Mouse (Mus musculus): Measurements from ENCODE around the gene Hmg20a. TPM values are rescaled to one million over a fixed set of nuclear protein-coding genes. Genes with fewer than 3 reads are reported as not detected.

Hmg20a gene
- polyA plus RNA-seq, 1 experiment: 62.3 TPM

DNA sequence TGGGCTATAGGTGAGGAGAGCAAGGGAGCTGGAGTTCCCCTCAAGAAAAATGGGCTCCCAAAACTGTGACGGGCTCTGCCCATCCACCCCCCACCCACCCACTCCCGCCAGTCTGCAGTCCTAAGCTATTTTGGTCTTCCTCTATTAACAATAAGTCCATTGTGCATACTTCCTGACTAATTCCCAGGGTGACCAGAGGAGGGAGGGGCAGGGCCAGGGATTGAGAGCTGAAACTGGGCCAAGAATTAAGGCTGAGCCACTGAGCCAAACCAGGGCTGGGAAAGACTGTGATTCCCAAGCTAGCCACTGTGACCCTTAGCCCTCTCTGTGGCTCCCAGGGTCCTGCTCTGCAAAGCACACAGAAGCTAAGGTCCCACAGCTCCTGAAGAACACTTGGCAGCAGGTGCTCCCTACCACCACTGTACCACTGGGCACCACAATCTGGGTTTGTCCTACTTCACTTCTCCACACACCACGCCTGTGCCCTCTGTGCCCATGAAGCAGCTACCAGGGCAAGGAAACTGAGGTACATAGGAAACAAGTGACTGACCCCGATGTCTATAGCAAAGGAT is 98.4 kb downstream of the Hmg20a start:
- DNase-seq: no peak
- H3K36me3 ChIP-seq (ENCODE audit: control insufficient read depth, insufficient read depth, low read length): no peaks in the 10 kb centered on the region
- TF ChIP-seq CTCF (IDR thresholded peaks at IDR 0.05; ENCODE audit: borderline replicate concordance, control insufficient read depth, extremely low read depth, insufficient read depth, low read length, poor library complexity) (no peak), POLR2A (IDR thresholded peaks at IDR 0.05; ENCODE audit: control insufficient read depth, extremely low read depth, insufficient read depth, low read length, poor library complexity) (no peak)
- 91% methylated on average over 4 of the region's 4 CpGs for WGBS
- no peaks in the 10 kb centered on the region; the same call in 1 of the 2 replicates for H3K4me1 ChIP-seq (replicated peaks; ENCODE audit: control insufficient read depth, insufficient read depth, low read length)
- no peak overlapping the region for H3K4me3 ChIP-seq (ENCODE audit: control insufficient read depth, insufficient read depth, low read length)
- no peak overlapping the region for H3K27ac ChIP-seq (ENCODE audit: control insufficient read depth, insufficient read depth, low read length)
- no peaks in the 10 kb centered on the region for H3K27me3 ChIP-seq (ENCODE audit: control insufficient read depth, insufficient read depth, low read length)

DNA sequence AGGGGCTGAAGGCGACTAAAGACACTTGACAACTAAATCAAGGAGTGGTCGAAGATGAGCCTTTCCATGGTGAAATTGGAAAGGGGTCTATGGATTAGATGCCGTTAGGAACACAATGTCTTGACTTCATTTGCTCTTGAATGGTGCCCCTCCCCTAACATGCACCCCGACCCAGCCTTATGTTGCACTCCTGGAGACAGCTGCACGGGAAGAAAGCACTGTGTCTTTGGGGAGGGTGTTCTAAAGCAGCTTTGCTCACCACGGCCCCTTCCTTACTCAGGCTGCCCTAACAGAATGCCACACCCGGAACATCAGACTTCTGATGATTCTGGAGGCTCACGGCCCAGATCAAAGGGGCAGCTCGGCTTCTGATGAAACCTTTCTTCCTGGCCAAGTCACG is 103.9 kb downstream of the Hmg20a start:
- Histone ChIP-seq H3K27me3 (ENCODE audit: control insufficient read depth, insufficient read depth, low read length) (no peaks in the 10 kb centered on the region), H3K36me3 (ENCODE audit: control insufficient read depth, insufficient read depth, low read length) (no peaks in the 10 kb centered on the region), H3K27ac (ENCODE audit: control insufficient read depth, insufficient read depth, low read length) (no peak overlapping the region), H3K4me1 (replicated peaks; ENCODE audit: control insufficient read depth, insufficient read depth, low read length) (peaks cover 4% of the 10 kb centered on the region), H3K4me3 (ENCODE audit: control insufficient read depth, insufficient read depth, low read length) (no peak overlapping the region)
- TF ChIP-seq POLR2A (IDR thresholded peaks at IDR 0.05; ENCODE audit: control insufficient read depth, extremely low read depth, insufficient read depth, low read length, poor library complexity): no peak
- no peak for TF ChIP-seq CTCF (IDR thresholded peaks at IDR 0.05; ENCODE audit: borderline replicate concordance, control insufficient read depth, extremely low read depth, insufficient read depth, low read length, poor library complexity)
- DNase-seq: no peak
- WGBS: 53% methylated on average over 10 of the region's 10 CpGs

DNA sequence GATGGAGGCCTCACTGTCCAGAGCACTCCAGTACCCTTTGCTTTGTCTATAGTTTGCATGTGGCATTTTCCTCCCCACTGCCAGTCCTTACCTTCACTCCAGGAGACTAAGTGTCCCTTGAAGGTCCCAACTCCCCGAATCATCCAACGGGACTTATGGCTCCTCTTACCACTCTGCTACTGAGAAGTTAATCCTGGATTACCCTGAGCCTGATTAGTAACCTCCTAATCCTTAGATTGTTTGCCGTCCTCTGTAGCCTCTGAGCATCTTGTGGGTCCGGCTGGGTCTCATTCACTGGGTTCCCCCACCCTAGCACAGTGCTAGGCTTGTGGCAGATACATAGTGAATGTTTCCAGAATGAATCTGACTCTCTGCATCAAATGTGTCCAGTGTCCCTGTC is 109.5 kb downstream of the Hmg20a start:
- no peak for TF ChIP-seq CTCF (IDR thresholded peaks at IDR 0.05; ENCODE audit: borderline replicate concordance, control insufficient read depth, extremely low read depth, insufficient read depth, low read length, poor library complexity)
- TF ChIP-seq POLR2A (IDR thresholded peaks at IDR 0.05; ENCODE audit: control insufficient read depth, extremely low read depth, insufficient read depth, low read length, poor library complexity): no peak
- no peaks in the 10 kb centered on the region for H3K4me1 ChIP-seq (replicated peaks; ENCODE audit: control insufficient read depth, insufficient read depth, low read length)
- H3K27ac ChIP-seq (ENCODE audit: control insufficient read depth, insufficient read depth, low read length): no peak overlapping the region
- DNase-seq: no peak
- no peak overlapping the region for H3K4me3 ChIP-seq (ENCODE audit: control insufficient read depth, insufficient read depth, low read length)
- no peaks in the 10 kb centered on the region for H3K36me3 ChIP-seq (ENCODE audit: control insufficient read depth, insufficient read depth, low read length)
- WGBS: 96% methylated on average over 4 of the region's 4 CpGs
- no peaks in the 10 kb centered on the region for H3K27me3 ChIP-seq (ENCODE audit: control insufficient read depth, insufficient read depth, low read length)

DNA sequence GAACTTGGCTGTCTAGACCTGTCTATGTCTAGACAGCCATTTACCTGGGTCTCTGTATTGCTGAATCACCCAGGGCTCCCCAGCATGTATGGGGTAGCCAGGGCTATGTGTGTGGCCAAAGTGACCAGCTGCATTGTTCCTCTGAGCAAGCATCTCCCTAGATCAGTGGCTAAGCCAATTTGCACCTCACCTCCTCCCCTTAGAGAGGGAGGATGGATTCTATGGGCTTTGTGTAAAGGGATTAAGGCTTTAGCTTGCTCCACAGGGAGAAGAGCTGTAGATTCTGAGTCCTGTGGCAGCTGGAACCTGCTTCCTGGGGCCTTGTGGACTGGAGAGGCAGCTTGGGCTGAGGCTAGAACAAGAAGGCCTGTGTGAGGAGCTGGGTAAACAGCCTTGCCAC is 113.6 kb downstream of the Hmg20a start:
- Histone ChIP-seq H3K4me1 (replicated peaks; ENCODE audit: control insufficient read depth, insufficient read depth, low read length) (no peaks in the 10 kb centered on the region), H3K27ac (ENCODE audit: control insufficient read depth, insufficient read depth, low read length) (no peak overlapping the region), H3K27me3 (ENCODE audit: control insufficient read depth, insufficient read depth, low read length) (no peaks in the 10 kb centered on the region), H3K4me3 (ENCODE audit: control insufficient read depth, insufficient read depth, low read length) (no peak overlapping the region), H3K36me3 (ENCODE audit: control insufficient read depth, insufficient read depth, low read length) (no peaks in the 10 kb centered on the region)
- TF ChIP-seq CTCF (IDR thresholded peaks at IDR 0.05; ENCODE audit: borderline replicate concordance, control insufficient read depth, extremely low read depth, insufficient read depth, low read length, poor library complexity) (no peak), POLR2A (IDR thresholded peaks at IDR 0.05; ENCODE audit: control insufficient read depth, extremely low read depth, insufficient read depth, low read length, poor library complexity) (no peak)
- DNase-seq: no peak

DNA sequence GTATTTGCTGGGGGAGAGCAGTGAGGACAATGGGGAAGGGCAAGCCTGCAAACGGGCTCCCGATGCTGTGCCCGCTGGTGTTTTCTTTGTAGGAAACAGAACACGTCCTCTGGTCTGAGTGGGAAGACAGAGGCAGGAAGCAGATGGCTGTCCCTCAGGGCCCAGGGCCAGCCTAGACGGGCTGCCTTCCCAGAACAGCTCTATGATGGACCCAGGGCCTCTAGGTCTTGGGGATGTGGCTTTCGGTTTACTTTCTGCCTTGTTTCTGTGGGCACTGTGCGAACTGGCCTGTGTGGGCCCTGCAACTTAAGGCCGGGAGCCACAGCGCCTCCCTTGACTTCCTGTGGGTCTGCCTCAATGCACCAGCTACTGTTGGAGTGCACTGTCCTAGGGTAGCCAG is 115.5 kb downstream of the Hmg20a start:
- 24% methylated on average over 9 of the region's 9 CpGs for WGBS
- H3K4me1 ChIP-seq (replicated peaks; ENCODE audit: control insufficient read depth, insufficient read depth, low read length): no peaks in the 10 kb centered on the region

DNA sequence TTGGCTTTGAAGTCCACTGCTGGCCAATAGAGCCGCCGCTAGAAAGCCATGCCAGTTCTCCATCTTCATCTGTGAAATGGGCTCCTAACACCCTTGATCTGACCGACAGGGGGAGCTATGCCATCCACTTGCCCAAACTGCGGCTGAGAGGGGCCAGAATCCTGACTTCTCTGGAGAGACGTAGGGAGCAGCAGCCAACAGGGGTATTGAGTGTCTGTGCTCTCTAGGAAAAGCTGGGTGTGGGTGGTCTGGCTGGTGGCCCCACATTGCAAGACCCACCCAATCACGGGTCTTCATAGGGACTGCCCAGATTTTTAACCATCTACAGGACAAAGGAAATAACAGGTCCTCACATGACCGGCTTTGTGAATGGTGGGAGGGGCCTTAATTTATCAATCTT is 116.3 kb downstream of the Hmg20a start:
- 75% methylated on average over 7 of the region's 7 CpGs for WGBS
- H3K4me3 ChIP-seq (ENCODE audit: control insufficient read depth, insufficient read depth, low read length): no peak overlapping the region
- no peak overlapping the region for H3K27ac ChIP-seq (ENCODE audit: control insufficient read depth, insufficient read depth, low read length)
- no peak for TF ChIP-seq POLR2A (IDR thresholded peaks at IDR 0.05; ENCODE audit: control insufficient read depth, extremely low read depth, insufficient read depth, low read length, poor library complexity)
- no peak for TF ChIP-seq CTCF (IDR thresholded peaks at IDR 0.05; ENCODE audit: borderline replicate concordance, control insufficient read depth, extremely low read depth, insufficient read depth, low read length, poor library complexity)
- H3K4me1 ChIP-seq (replicated peaks; ENCODE audit: control insufficient read depth, insufficient read depth, low read length): no peaks in the 10 kb centered on the region
- H3K36me3 ChIP-seq (ENCODE audit: control insufficient read depth, insufficient read depth, low read length): no peaks in the 10 kb centered on the region
- H3K27me3 ChIP-seq (ENCODE audit: control insufficient read depth, insufficient read depth, low read length): no peaks in the 10 kb centered on the region
- DNase-seq: no peak

More for the DNA sequence above, 115.5 kb downstream of the Hmg20a start:
- DNase-seq: no peak
- no peaks in the 10 kb centered on the region for H3K36me3 ChIP-seq (ENCODE audit: control insufficient read depth, insufficient read depth, low read length)
- TF ChIP-seq CTCF (IDR thresholded peaks at IDR 0.05; ENCODE audit: borderline replicate concordance, control insufficient read depth, extremely low read depth, insufficient read depth, low read length, poor library complexity) (no peak), POLR2A (IDR thresholded peaks at IDR 0.05; ENCODE audit: control insufficient read depth, extremely low read depth, insufficient read depth, low read length, poor library complexity) (no peak)
- no peak overlapping the region for H3K27ac ChIP-seq (ENCODE audit: control insufficient read depth, insufficient read depth, low read length)
- no peaks in the 10 kb centered on the region for H3K27me3 ChIP-seq (ENCODE audit: control insufficient read depth, insufficient read depth, low read length)
- no peak overlapping the region for H3K4me3 ChIP-seq (ENCODE audit: control insufficient read depth, insufficient read depth, low read length)

DNA sequence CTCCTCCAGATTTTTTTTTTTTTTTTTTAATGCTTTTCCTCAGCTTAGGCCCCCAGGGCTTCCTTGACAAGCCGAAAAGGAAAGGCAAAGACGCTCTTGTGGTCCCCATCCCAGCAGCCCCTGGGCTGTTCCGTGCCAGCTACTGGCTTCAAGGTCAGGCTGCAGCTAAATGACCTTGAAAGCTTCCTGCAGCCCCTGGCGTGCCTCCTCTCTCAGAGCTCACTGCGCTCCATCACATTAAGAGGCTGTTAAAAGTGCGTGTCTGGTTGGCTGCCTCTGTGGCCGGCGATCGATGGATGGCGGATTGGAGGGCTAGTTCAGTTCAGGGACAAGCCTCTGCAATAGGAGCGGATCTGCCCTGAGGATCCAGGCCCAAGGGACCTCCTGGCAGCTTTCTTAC is 117.0 kb downstream of the Hmg20a start:
- no peak overlapping the region for H3K4me3 ChIP-seq (ENCODE audit: control insufficient read depth, insufficient read depth, low read length)
- no peak overlapping the region for H3K27ac ChIP-seq (ENCODE audit: control insufficient read depth, insufficient read depth, low read length)
- no peak for DNase-seq
- no peaks in the 10 kb centered on the region for H3K36me3 ChIP-seq (ENCODE audit: control insufficient read depth, insufficient read depth, low read length)
- no peaks in the 10 kb centered on the region for H3K4me1 ChIP-seq (replicated peaks; ENCODE audit: control insufficient read depth, insufficient read depth, low read length)
- WGBS: 76% methylated on average over 11 of the region's 11 CpGs
- TF ChIP-seq CTCF (IDR thresholded peaks at IDR 0.05; ENCODE audit: borderline replicate concordance, control insufficient read depth, extremely low read depth, insufficient read depth, low read length, poor library complexity) (no peak), POLR2A (IDR thresholded peaks at IDR 0.05; ENCODE audit: control insufficient read depth, extremely low read depth, insufficient read depth, low read length, poor library complexity) (no peak)
- H3K27me3 ChIP-seq (ENCODE audit: control insufficient read depth, insufficient read depth, low read length): no peaks in the 10 kb centered on the region

Measured in thymus, adult 2 months (tissue).